Mouse (Mus musculus) heart, adult 18-20 months (tissue): ENCODE measurements around the gene Nadsyn1. TPM values are rescaled to one million over a fixed set of nuclear protein-coding genes. Genes with fewer than 3 reads are reported as not detected.

Source experiments
- DNase-seq, 2 experiments: peaks; one replicate each; pipeline ENCODE4 v3.0.0; 2021 to 2022; ENCODE audit warnings: mixed read lengths in 1 of 2
- total RNA-seq, 2 experiments: library from RNA; stranded (reverse); gene quantifications; 2 replicates each; pipeline ENCODE4 v1.2.3; 2021

Gene Nadsyn1
- total RNA-seq, 2 experiments from 2014 or later = 5.0 to 5.5 TPM

DNA sequence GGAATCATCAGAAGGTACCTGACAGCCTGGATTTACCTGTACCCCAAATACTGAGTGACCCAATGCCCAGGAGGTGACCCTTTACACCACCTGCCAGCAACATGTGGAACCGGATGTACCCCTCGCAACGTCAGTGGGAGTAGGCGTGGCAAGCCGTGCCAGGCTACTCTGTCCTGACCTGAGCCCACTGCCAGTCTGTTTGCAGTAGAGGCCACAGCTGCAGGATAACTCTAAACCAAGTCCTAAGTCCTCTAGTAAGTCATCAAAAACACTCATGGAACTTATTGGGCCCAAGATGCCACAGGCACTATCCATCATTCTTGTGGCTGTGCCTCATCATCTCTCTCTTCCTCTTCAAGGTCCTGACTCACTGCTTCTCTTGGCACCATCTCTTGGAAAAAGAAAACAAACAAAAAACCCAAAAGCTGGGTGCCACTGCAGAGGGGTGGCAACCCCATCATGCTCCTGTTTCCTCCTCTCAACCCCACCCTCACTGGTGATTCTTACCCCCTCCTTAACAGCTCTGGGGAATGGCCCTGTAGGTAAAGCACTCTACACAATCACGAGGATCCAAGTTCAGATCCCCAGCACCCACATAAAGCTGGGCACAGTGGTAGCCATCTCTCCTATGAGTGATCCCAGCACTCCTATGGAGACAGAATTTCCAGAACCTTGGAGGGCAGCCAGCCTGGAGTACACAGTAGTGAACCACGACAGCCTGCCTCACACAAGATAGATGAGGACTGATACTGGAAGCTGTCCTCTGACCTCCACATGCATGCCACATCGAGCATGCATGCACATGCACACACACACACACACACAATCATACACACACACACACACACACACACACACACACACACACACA is 21.2 kb downstream of the Nadsyn1 start:
- DNase-seq = no peak

DNA sequence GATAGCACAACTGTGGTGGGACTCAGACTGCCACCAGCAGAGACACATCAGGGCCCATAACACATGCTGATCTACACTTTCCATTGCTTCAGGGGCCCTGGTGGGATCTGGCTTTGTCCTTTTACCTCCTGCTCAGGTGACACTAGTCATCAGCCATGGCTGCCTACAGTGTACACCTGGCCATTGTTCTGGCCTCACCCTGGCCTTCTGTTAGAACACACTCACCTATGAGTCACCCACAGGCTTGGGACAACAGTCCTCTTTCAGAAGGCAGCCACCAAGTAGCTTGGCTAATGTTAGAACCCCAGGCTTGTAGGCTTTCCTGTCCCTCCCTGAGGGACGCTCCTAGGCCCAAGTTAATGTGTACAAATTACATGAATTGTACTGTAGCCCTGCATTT is 21.9 kb downstream of the Nadsyn1 start:
- no peak for DNase-seq

DNA sequence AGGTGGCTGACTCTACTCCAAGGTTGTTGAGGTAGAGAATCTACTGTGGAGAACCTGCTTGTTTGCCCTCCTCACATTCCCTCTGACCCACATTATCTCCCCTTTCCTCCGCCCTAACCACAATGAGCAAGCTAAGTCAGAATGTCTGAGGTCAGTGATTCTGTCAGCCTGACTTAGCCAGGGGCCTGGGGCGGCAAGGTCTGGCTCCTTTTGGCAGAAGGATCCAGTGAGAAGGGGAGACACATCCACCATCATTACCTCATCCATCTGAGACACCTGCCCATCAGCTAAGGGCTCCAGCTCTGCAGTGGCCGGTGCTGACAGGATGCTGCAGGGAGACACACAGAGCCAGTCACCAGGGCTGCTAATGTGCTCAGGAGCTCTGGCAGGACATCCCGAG is 23.9 kb downstream of the Nadsyn1 start:
- DNase-seq = no peak

- DNase-seq = peak; percentile 30
Measured at GRCm38 (mm10) chr7:143793121-143793520, 29.5 kb downstream of the Nadsyn1 start.

GRCm38 (mm10) chr7:143792336-143792985 is 30.2 kb downstream of the Nadsyn1 start:
- DNase-seq = no peak

GRCm38 (mm10) chr7:143783996-143784829 is 38.4 kb downstream of the Nadsyn1 start, which contains the start of gene Mrgpre:
Gene Mrgpre, minus strand, starts transcription at chr7:143784500.
- DNase-seq = peak; percentile 85 to 95

- DNase-seq = peak in 1 of 2 experiments; percentile 47
Measured at GRCm38 (mm10) chr7:143783378-143783995, 39.2 kb downstream of the Nadsyn1 start.

DNA sequence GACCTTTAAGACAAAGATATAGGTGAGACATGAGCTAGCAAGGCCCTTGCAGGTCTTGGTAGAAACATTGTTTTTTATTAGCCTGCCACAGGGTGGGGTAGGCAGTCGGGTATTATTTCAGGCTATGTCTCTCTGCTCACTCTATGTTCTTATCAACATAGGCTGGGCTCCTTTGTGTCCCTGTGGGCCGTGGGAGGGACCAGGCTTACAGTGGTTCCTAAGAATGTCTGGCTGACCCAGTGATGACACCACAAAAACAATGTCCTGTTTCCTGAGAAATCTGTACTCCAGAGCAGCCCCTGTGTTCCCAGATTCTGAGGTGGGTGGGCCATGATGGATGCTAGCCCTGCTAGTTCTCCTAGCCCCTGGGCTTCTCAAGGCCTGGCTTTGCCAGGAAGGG is 45.3 kb downstream of the Nadsyn1 start:
- DNase-seq = peak in 1 of 2 experiments; percentile 76

- DNase-seq = no peak
Measured at GRCm38 (mm10) chr7:143776137-143776536, 46.5 kb downstream of the Nadsyn1 start.

- DNase-seq = no peak
Measured at GRCm38 (mm10) chr7:143769461-143769860, 53.2 kb downstream of the Nadsyn1 start.

DNA sequence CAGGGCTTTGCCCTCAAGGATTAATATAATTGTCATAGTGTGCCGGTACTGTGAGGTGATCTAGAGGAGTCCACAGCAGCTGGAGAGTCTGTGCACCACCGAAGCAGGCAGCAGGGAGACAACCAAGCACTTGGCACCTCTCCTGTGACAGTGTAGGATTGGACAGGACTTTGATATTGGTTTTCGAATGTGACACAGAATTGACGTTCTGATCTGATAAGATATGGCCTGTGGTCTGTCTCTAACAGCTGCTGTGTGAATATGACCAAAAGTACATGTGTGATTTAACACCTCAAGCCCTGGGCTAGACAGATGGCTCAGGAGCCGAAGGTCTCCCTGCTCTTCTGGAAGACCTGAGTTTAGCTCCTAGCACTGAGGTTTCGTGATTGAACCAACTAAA is 54.4 kb downstream of the Nadsyn1 start:
- DNase-seq = no peak

GRCm38 (mm10) chr7:143766893-143767292 is 55.8 kb downstream of the Nadsyn1 start, which contains the start of gene Mrgprg:
Gene Mrgprg, minus strand, starts transcription at chr7:143766993.
- DNase-seq = no peak

- DNase-seq = no peak
Measured at GRCm38 (mm10) chr7:143764876-143765530, 57.6 kb downstream of the Nadsyn1 start.

DNA sequence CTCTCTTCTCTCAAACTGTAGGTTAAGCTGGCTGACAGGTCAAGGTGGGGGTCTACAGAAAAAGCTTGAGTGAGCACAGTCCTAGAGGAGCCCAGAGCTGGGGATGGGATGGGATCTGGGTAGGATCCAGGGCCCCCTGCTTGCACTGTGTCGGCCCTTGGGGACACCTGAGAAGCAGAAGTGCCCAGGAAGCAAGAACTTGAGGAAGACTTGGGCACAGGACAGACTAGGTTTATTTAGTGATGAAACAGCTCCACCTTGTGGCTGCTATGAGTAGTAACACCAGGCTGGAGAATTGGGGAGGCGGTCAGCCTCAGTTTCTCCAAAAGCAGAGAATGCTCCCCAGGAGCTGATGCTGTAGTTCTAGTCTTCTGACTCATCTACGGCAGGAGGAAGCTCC is 58.9 kb downstream of the Nadsyn1 start:
- DNase-seq = no peak

DNA sequence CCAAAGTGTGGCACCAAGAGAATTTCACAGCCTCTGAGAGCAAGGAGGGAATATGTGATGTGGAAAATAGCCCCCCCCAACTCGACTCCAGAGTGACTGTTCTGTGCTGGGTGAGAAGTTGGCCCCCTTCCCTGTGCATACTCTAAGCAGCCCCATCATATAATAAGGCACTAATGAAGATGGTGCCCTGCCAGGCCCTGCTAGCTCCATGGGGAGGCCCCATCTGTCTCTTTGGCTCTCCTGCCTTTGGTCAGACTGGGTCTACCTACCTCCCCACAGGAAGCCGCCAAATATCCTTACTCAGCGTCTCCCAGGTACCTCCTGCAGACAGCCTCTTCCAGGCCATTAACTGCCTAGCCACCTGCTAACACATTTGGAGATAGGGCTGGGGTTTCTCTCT is 63.7 kb downstream of the Nadsyn1 start:
- no peak for DNase-seq

GRCm38 (mm10) chr7:143757696-143758095 is 65.0 kb downstream of the Nadsyn1 start:
- DNase-seq = peak in 1 of 2 experiments; percentile 51

GRCm38 (mm10) chr7:143757027-143757390 is 65.6 kb downstream of the Nadsyn1 start:
- DNase-seq = peak; percentile 82 to 88

DNA sequence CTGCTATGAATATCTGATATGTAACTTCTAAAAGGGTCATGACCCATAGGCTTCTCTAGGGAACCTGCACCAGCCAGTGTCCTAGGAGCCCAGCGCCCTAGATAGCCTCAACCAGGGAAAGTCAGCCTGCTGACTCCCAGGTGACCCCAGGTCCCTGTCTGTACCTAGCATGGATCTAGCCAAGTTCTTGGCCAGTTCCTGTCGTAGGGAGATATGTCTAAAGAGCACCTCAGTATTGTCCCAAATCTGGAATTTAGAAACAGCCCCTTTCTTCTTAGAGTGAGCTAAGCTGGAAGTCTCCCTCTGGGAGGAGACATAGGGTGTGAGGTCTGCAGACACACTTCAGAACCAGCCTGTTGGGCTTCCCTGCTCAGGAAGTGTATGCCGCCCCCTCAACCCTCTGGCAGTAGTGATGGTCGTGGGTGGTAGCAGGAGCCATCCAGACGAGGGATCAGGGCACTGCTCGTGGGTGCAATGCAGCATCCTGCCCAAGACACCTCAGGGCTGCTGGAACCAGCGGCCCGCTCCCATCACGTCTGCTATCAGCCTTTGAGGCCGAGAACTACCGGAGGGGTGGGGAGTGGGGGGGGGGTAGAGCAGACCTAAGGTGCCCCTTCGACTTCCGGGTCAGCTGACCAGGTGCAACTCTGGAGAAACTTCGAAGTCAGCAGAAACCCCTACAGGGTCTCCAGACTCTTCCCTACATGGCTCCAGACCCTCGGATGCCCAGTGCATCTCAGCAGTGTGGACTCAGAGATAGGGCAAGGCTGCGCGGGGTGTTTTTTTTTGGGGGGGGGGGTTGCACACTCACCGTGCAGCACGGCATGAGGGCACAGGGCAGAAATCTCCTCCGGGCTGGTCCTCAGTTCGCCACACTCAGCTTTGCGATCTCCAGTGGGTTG is 66.3 kb downstream of the Nadsyn1 start, which contains the start of gene Osbpl5:
Osbpl5 (minus strand) TSS at position 861 of the 902 bp plus-strand sequence.
- DNase-seq = no peak

DNA sequence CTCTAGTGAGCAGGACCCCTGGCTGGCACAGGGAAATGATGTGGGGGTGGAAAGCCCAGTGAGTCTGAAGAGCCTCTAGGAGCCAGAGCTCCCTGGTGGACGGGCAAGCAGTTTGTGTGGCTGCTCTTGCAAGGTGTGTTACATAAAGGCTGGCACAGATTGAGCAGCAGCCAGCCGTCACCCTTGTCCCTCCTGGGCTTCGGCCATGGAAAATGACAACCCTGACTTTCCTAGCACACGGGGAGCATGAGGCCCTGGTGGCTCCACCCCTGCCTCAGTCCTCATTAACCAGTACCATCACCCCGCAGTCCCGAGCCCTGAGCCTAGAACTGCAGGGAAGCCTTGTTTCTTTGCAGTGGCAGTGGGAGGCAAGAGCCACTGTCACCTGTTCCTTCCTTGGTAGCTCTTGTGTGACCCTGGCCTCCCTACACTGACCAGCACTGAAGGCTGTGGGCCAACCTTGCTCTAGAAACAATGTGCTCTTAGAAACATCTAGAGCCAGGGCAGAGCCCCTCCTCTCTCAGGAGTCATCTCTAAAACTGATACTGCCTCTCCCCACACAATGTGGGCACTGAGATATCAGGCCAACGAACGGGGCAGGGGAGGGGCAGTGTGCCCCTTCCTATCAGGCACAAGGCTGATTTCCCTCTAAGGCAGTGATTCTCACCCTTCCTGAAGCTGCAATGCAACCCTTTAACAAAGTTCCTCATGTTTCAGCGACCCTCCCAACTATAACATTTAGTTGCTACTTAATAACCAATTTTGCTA is 67.1 kb downstream of the Nadsyn1 start:
- DNase-seq = peak in 1 of 2 experiments; percentile 31
